ENCODE assay signal across 1 mouse cellular context in the genomic region with DNA sequence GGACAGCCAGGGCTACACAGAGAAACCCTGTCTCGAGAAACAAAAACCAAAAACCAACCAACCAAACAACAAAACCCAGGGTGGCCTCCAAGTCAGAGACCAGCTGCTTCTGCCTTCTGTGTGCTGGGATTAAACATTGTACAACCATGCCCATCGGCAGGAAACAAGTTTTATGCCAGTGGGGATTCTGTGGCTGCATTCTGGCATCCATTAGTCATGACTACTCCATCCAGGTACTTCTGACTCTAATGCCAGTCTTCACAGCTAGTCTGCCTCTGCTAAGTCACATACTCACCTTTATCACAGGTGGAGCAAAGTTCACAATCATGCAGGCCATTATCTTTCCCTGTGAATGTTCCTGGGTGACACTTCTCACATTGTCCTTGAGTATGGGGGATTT. TPM values are rescaled to one million over a fixed set of nuclear protein-coding genes. Genes with fewer than 3 reads are reported as not detected.
"Had no signal": no experiment of that assay in that cellular context is flagged by ENCODE, and none has a peak within 500 bp of the region (broad histone marks: within the 10 kb centered on the region; RNA-seq: fewer than 3 reads in every experiment).

No protein-coding gene starts in this region.

RNA-seq across cellular contexts. Expression of a gene that starts 51.1 kb away (rescaled TPM):
- polyA plus RNA-seq: testis, adult 2 months had no signal
